Mouse (Mus musculus) neural tube, embryonic 12.5 days (tissue): ENCODE results near the gene Mdh2. TPM values are rescaled to one million over a fixed set of nuclear protein-coding genes. Genes with fewer than 3 reads are reported as not detected.

ENCODE experiments used
- ATAC-seq: fragments of 200-750 bp; cut with Nextera tagmentation; 2 replicates; pipeline ENCODE4 v1.8.0; 2017; ENCODE audit warnings: low read depth, mild to moderate bottlenecking, moderate TSS enrichment, moderate library complexity; ENCODE audit not compliant: low FRiP score
- H3K27ac ChIP-seq: fragments of 300-500 bp; sonication (generic); 2 replicates; pipeline ENCODE4 v1.5.1; 2016
- H3K27me3 ChIP-seq: fragments of 300-500 bp; sonication (generic); replicated peaks from 2 replicates; pipeline ENCODE4 v1.6.1; 2016; ENCODE audit warnings: mild to moderate bottlenecking
- H3K36me3 ChIP-seq: fragments of 300-500 bp; sonication (generic); 2 replicates; pipeline ENCODE4 v1.6.1; 2016; ENCODE audit warnings: mild to moderate bottlenecking
- H3K4me1 ChIP-seq: fragments of 300-500 bp; sonication (generic); 2 replicates; pipeline ENCODE4 v1.6.1; 2016
- H3K4me2 ChIP-seq: fragments of 300-500 bp; sonication (generic); replicated peaks from 2 replicates; pipeline ENCODE4 v1.6.1; 2016; ENCODE audit warnings: mild to moderate bottlenecking
- H3K4me3 ChIP-seq: fragments of 300-500 bp; sonication (generic); 2 replicates; pipeline ENCODE4 v1.5.1; 2016
- H3K9ac ChIP-seq: fragments of 300-500 bp; sonication (generic); 2 replicates; pipeline ENCODE4 v1.6.1; 2016; ENCODE audit warnings: mild to moderate bottlenecking
- H3K9me3 ChIP-seq: fragments of 300-500 bp; sonication (generic); 2 replicates; pipeline ENCODE4 v1.6.1; 2016; ENCODE audit warnings: mild to moderate bottlenecking
- WGBS: fragments of 180-500 bp; shearing (Covaris S2); methylation state at CpG from one replicate; pipeline ENCODE4 v1.1.7; 2016; 5-methylcytosine and 5-hydroxymethylcytosine counted together
- polyA plus RNA-seq: library from polyadenylated mRNA; unstranded; fragments of >200 nt; fragmentation: Nextera tagmentation; extraction: Ambion mirVana; gene quantifications from 2 replicates; pipeline ENCODE4 v1.2.1, GENCODE M21; 2016

The Mdh2 gene
- polyA plus RNA-seq, 1 experiment from 2014 or later = 606 TPM

- H3K9ac ChIP-seq = 0 out of 2 replicates have a peak overlapping the region, but pooled peaks have one; percentile 30
- no peak for ATAC-seq
- H3K36me3 ChIP-seq = peaks cover 39% of the 10 kb centered on the region
- H3K4me2 ChIP-seq = peak overlapping the region; percentile 84
- WGBS = 86% methylated on average over 8 of the region's 8 CpGs
- no peaks in the 10 kb centered on the region for H3K27me3 ChIP-seq
- H3K4me1 ChIP-seq = peaks cover 22% of the 10 kb centered on the region
- H3K27ac ChIP-seq = no peak overlapping the region
- H3K4me3 ChIP-seq = no peak overlapping the region
- no peaks in the 10 kb centered on the region for H3K9me3 ChIP-seq
Observed at GRCm38 (mm10) chr5:135780331-135780730, 2.1 kb downstream of the Mdh2 start.

- H3K27me3 ChIP-seq = no peaks in the 10 kb centered on the region
- ATAC-seq = no peak
- H3K4me3 ChIP-seq = no peak overlapping the region
- no peak overlapping the region for H3K4me2 ChIP-seq
- peaks cover 65% of the 10 kb centered on the region for H3K36me3 ChIP-seq
- H3K9me3 ChIP-seq = no peaks in the 10 kb centered on the region
- H3K27ac ChIP-seq = no peak overlapping the region
- WGBS = 94% methylated on average over 4 of the region's 4 CpGs
- H3K9ac ChIP-seq = no peak overlapping the region
- H3K4me1 ChIP-seq = peaks cover 19% of the 10 kb centered on the region
Observed at GRCm38 (mm10) chr5:135782901-135783300, 4.6 kb downstream of the Mdh2 start.

GRCm38 (mm10) chr5:135793996-135794858 lies 15.9 kb downstream of the Mdh2 start:
- Histone ChIP-seq H3K4me2 (peak overlapping the region; percentile 42), H3K9me3 (no peaks in the 10 kb centered on the region), H3K4me3 (no peak overlapping the region), H3K9ac (no peak overlapping the region), H3K27me3 (0 out of 2 replicates have a peak, but pooled peaks cover 3% of the 10 kb centered on the region), H3K27ac (peak overlapping the region; percentile 32; the same call in 1 of the 2 replicates), H3K4me1 (peaks cover 12% of the 10 kb centered on the region), H3K36me3 (peaks cover 29% of the 10 kb centered on the region)
- ATAC-seq = peak; percentile 91
- 9% methylated on average over 20 of the region's 20 CpGs for WGBS

GRCm38 (mm10) chr5:135794859-135795181 lies 16.5 kb downstream of the Mdh2 start:
- 8% methylated on average over 5 of the region's 5 CpGs for WGBS
- ATAC-seq = peak; percentile 56
- H3K9ac ChIP-seq = no peak overlapping the region

GRCm38 (mm10) chr5:135799746-135800145 lies 21.5 kb downstream of the Mdh2 start:
- no peak for ATAC-seq
- no peak overlapping the region for H3K9ac ChIP-seq

More at GRCm38 (mm10) chr5:135794859-135795181, 16.5 kb downstream of the Mdh2 start:
- peak overlapping the region; percentile 32; the same call in 1 of the 2 replicates for H3K27ac ChIP-seq
- peak overlapping the region; percentile 42 for H3K4me2 ChIP-seq
- peaks cover 12% of the 10 kb centered on the region for H3K4me1 ChIP-seq
- H3K27me3 ChIP-seq = 0 out of 2 replicates have a peak, but pooled peaks cover 3% of the 10 kb centered on the region
- peaks cover 23% of the 10 kb centered on the region for H3K36me3 ChIP-seq
- no peaks in the 10 kb centered on the region for H3K9me3 ChIP-seq
- H3K4me3 ChIP-seq = no peak overlapping the region

GRCm38 (mm10) chr5:135800927-135801326 lies 22.6 kb downstream of the Mdh2 start:
- ATAC-seq = peak; percentile 73
- Histone ChIP-seq H3K9me3 (no peaks in the 10 kb centered on the region), H3K36me3 (no peaks in the 10 kb centered on the region), H3K27ac (peak overlapping the region; percentile 62), H3K4me1 (peaks cover 23% of the 10 kb centered on the region), H3K9ac (0 out of 2 replicates have a peak overlapping the region, but pooled peaks have one; percentile 33), H3K27me3 (0 out of 2 replicates have a peak, but pooled peaks cover 3% of the 10 kb centered on the region), H3K4me2 (no peak overlapping the region; the same call in 1 of the 2 replicates), H3K4me3 (no peak overlapping the region)
- under 1% methylated on average over 6 of the region's 6 CpGs for WGBS

More at GRCm38 (mm10) chr5:135799746-135800145, 21.5 kb downstream of the Mdh2 start:
- Histone ChIP-seq H3K36me3 (no peaks in the 10 kb centered on the region), H3K4me2 (no peak overlapping the region), H3K27me3 (0 out of 2 replicates have a peak, but pooled peaks cover 3% of the 10 kb centered on the region), H3K4me3 (no peak overlapping the region), H3K9me3 (no peaks in the 10 kb centered on the region), H3K4me1 (peaks cover 28% of the 10 kb centered on the region), H3K27ac (no peak overlapping the region)
- WGBS = 37% methylated on average over 4 of the region's 4 CpGs

- Histone ChIP-seq H3K4me3 (no peak overlapping the region), H3K4me1 (peaks cover 31% of the 10 kb centered on the region), H3K27ac (no peak overlapping the region), H3K36me3 (no peaks in the 10 kb centered on the region), H3K9me3 (no peaks in the 10 kb centered on the region), H3K27me3 (no peaks in the 10 kb centered on the region), H3K4me2 (no peak overlapping the region), H3K9ac (no peak overlapping the region)
- ATAC-seq = no peak
- 94% methylated on average over 8 of the region's 8 CpGs for WGBS
Observed at GRCm38 (mm10) chr5:135802641-135803040, 24.4 kb downstream of the Mdh2 start.

- 61% methylated on average over 4 of the region's 4 CpGs for WGBS
- Histone ChIP-seq H3K9ac (no peak overlapping the region), H3K27ac (no peak overlapping the region), H3K27me3 (no peaks in the 10 kb centered on the region), H3K36me3 (no peaks in the 10 kb centered on the region), H3K9me3 (no peaks in the 10 kb centered on the region), H3K4me3 (no peak overlapping the region), H3K4me2 (no peak overlapping the region), H3K4me1 (peaks cover 35% of the 10 kb centered on the region)
- no peak for ATAC-seq
Observed at GRCm38 (mm10) chr5:135803135-135803534, 24.9 kb downstream of the Mdh2 start.

GRCm38 (mm10) chr5:135803676-135804075 lies 25.4 kb downstream of the Mdh2 start:
- no peak overlapping the region for H3K9ac ChIP-seq
- H3K36me3 ChIP-seq = no peaks in the 10 kb centered on the region
- H3K4me3 ChIP-seq = no peak overlapping the region
- no peak for ATAC-seq
- 77% methylated on average over 4 of the region's 4 CpGs for WGBS
- H3K27me3 ChIP-seq = no peaks in the 10 kb centered on the region
- H3K4me2 ChIP-seq = no peak overlapping the region
- peaks cover 38% of the 10 kb centered on the region for H3K4me1 ChIP-seq
- no peak overlapping the region for H3K27ac ChIP-seq
- no peaks in the 10 kb centered on the region for H3K9me3 ChIP-seq

- WGBS = 57% methylated on average over 2 of the region's 2 CpGs
- no peaks in the 10 kb centered on the region for H3K27me3 ChIP-seq
- peaks cover 38% of the 10 kb centered on the region for H3K4me1 ChIP-seq
- no peak for ATAC-seq
- no peak overlapping the region for H3K27ac ChIP-seq
- H3K36me3 ChIP-seq = peaks cover 2% of the 10 kb centered on the region; the same call in 1 of the 2 replicates
- H3K9ac ChIP-seq = no peak overlapping the region
- peak overlapping the region; percentile 27; the same call in 1 of the 2 replicates for H3K4me2 ChIP-seq
- H3K4me3 ChIP-seq = no peak overlapping the region
- no peaks in the 10 kb centered on the region for H3K9me3 ChIP-seq
Observed at GRCm38 (mm10) chr5:135804735-135805134, 26.5 kb downstream of the Mdh2 start.

GRCm38 (mm10) chr5:135806555-135807262 lies 28.4 kb downstream of the Mdh2 start, which contains the start of gene Srrm3:
Gene Srrm3 (plus strand): TSS chr5:135806890.
- no peaks in the 10 kb centered on the region for H3K27me3 ChIP-seq
- ATAC-seq = peak; percentile 48; the same call in 1 of the 2 replicates
- H3K9ac ChIP-seq = peak within 1 kb of the TSS; percentile 69
- H3K9me3 ChIP-seq = no peaks in the 10 kb centered on the region
- no peak within 1 kb of the TSS for H3K27ac ChIP-seq
- peaks cover 23% of the 10 kb centered on the region for H3K4me1 ChIP-seq
- peak within 1 kb of the TSS; percentile 72 for H3K4me2 ChIP-seq
- H3K36me3 ChIP-seq = peaks cover 2% of the 10 kb centered on the region; the same call in 1 of the 2 replicates
- WGBS = 5% methylated on average over 29 of the region's 29 CpGs
- H3K4me3 ChIP-seq = peak within 1 kb of the TSS; percentile 49

GRCm38 (mm10) chr5:135807263-135807637 lies 29.0 kb downstream of the Mdh2 start:
- ATAC-seq = peak; percentile 29; the same call in 1 of the 2 replicates
- Histone ChIP-seq H3K36me3 (peaks cover 2% of the 10 kb centered on the region; the same call in 1 of the 2 replicates), H3K4me3 (peak overlapping the region; percentile 49), H3K4me2 (peak overlapping the region; percentile 72), H3K9ac (peak overlapping the region; percentile 69), H3K9me3 (no peaks in the 10 kb centered on the region), H3K27me3 (no peaks in the 10 kb centered on the region), H3K4me1 (peaks cover 19% of the 10 kb centered on the region), H3K27ac (no peak overlapping the region)
- 54% methylated on average over 3 of the region's 3 CpGs for WGBS
